Mouse (Mus musculus): ENCODE measurements around the gene Rhag. TPM values are rescaled to one million over a fixed set of nuclear protein-coding genes. Genes with fewer than 3 reads are reported as not detected.

The Rhag gene
- not detected in 2 replicates for polyA plus RNA-seq (2012; rRNA removed)

- no peak within 1 kb of the TSS for H3K4me3 ChIP-seq (replicated peaks; ENCODE audit: insufficient read depth, low read depth, low read length)
- WGBS, result 60% methylated on average over 1 of the region's 1 CpGs
Observed at GRCm38 (mm10) chr17:40810934-40811333, at the start of gene Rhag. Gene Rhag (plus strand): TSS chr17:40811126.

GRCm38 (mm10) chr17:40763662-40764061 lies 47.3 kb upstream of the Rhag start:
- no peak for TF ChIP-seq POLR2A (IDR thresholded peaks at IDR 0.05; ENCODE audit: borderline replicate concordance, insufficient read depth, low read length)
- TF ChIP-seq CTCF (IDR thresholded peaks at IDR 0.05; ENCODE audit: borderline replicate concordance, insufficient read depth, low read depth, low read length), result no peak
- Histone ChIP-seq H3K4me1 (ENCODE audit: control insufficient read depth, insufficient read depth, low read length) (no peaks in the 10 kb centered on the region), H3K4me3 (replicated peaks; ENCODE audit: insufficient read depth, low read depth, low read length) (no peak overlapping the region), H3K27me3 (ENCODE audit: control insufficient read depth, insufficient read depth, low read length) (no peaks in the 10 kb centered on the region), H3K27ac (ENCODE audit: insufficient read depth, low read length) (no peak overlapping the region)
- WGBS, result 80% methylated on average over 4 of the region's 4 CpGs
- DNase-seq, result no peak

More at GRCm38 (mm10) chr17:40810934-40811333, at the start of gene Rhag:
- TF ChIP-seq CTCF (IDR thresholded peaks at IDR 0.05; ENCODE audit: borderline replicate concordance, insufficient read depth, low read depth, low read length), result no peak
- no peak for TF ChIP-seq POLR2A (IDR thresholded peaks at IDR 0.05; ENCODE audit: borderline replicate concordance, insufficient read depth, low read length)
- H3K27ac ChIP-seq (ENCODE audit: insufficient read depth, low read length), result no peak within 1 kb of the TSS
- DNase-seq, result no peak
- H3K27me3 ChIP-seq (ENCODE audit: control insufficient read depth, insufficient read depth, low read length), result no peaks in the 10 kb centered on the region
- no peaks in the 10 kb centered on the region for H3K4me1 ChIP-seq (ENCODE audit: control insufficient read depth, insufficient read depth, low read length)

- H3K4me3 ChIP-seq (replicated peaks; ENCODE audit: insufficient read depth, low read depth, low read length), result no peak overlapping the region
- no peak overlapping the region for H3K27ac ChIP-seq (ENCODE audit: insufficient read depth, low read length)
- no peak for DNase-seq
- no peaks in the 10 kb centered on the region for H3K27me3 ChIP-seq (ENCODE audit: control insufficient read depth, insufficient read depth, low read length)
- TF ChIP-seq POLR2A (IDR thresholded peaks at IDR 0.05; ENCODE audit: borderline replicate concordance, insufficient read depth, low read length) (no peak), CTCF (IDR thresholded peaks at IDR 0.05; ENCODE audit: borderline replicate concordance, insufficient read depth, low read depth, low read length) (no peak)
- no peaks in the 10 kb centered on the region for H3K4me1 ChIP-seq (ENCODE audit: control insufficient read depth, insufficient read depth, low read length)
- WGBS, result 83% methylated on average over 1 of the region's 1 CpGs
Observed at GRCm38 (mm10) chr17:40767120-40767519, 43.8 kb upstream of the Rhag start.

- no peak overlapping the region for H3K27ac ChIP-seq (ENCODE audit: insufficient read depth, low read length)
- H3K4me3 ChIP-seq (replicated peaks; ENCODE audit: insufficient read depth, low read depth, low read length), result no peak overlapping the region
- TF ChIP-seq CTCF (IDR thresholded peaks at IDR 0.05; ENCODE audit: borderline replicate concordance, insufficient read depth, low read depth, low read length), result no peak
- TF ChIP-seq POLR2A (IDR thresholded peaks at IDR 0.05; ENCODE audit: borderline replicate concordance, insufficient read depth, low read length), result no peak
- H3K4me1 ChIP-seq (ENCODE audit: control insufficient read depth, insufficient read depth, low read length), result no peaks in the 10 kb centered on the region
- DNase-seq, result no peak
- H3K27me3 ChIP-seq (ENCODE audit: control insufficient read depth, insufficient read depth, low read length), result no peaks in the 10 kb centered on the region
Observed at GRCm38 (mm10) chr17:40789877-40790276, 21.0 kb upstream of the Rhag start.

GRCm38 (mm10) chr17:40793921-40794854 lies 16.7 kb upstream of the Rhag start:
- WGBS, result 62% methylated on average over 20 of the region's 20 CpGs

GRCm38 (mm10) chr17:40802707-40803340 lies 8.1 kb upstream of the Rhag start:
- 85% methylated on average over 3 of the region's 3 CpGs for WGBS
- TF ChIP-seq CTCF (IDR thresholded peaks at IDR 0.05; ENCODE audit: borderline replicate concordance, insufficient read depth, low read depth, low read length), result no peak
- no peak for TF ChIP-seq POLR2A (IDR thresholded peaks at IDR 0.05; ENCODE audit: borderline replicate concordance, insufficient read depth, low read length)
- Histone ChIP-seq H3K27ac (ENCODE audit: insufficient read depth, low read length) (no peak overlapping the region), H3K4me1 (ENCODE audit: control insufficient read depth, insufficient read depth, low read length) (no peaks in the 10 kb centered on the region), H3K27me3 (ENCODE audit: control insufficient read depth, insufficient read depth, low read length) (no peaks in the 10 kb centered on the region), H3K4me3 (replicated peaks; ENCODE audit: insufficient read depth, low read depth, low read length) (no peak overlapping the region)
- no peak for DNase-seq

More at GRCm38 (mm10) chr17:40793921-40794854, 16.7 kb upstream of the Rhag start:
- no peaks in the 10 kb centered on the region for H3K4me1 ChIP-seq (ENCODE audit: control insufficient read depth, insufficient read depth, low read length)
- H3K27ac ChIP-seq (ENCODE audit: insufficient read depth, low read length), result no peak overlapping the region
- no peak for DNase-seq
- no peak overlapping the region for H3K4me3 ChIP-seq (replicated peaks; ENCODE audit: insufficient read depth, low read depth, low read length)
- no peaks in the 10 kb centered on the region for H3K27me3 ChIP-seq (ENCODE audit: control insufficient read depth, insufficient read depth, low read length)
- TF ChIP-seq CTCF (IDR thresholded peaks at IDR 0.05; ENCODE audit: borderline replicate concordance, insufficient read depth, low read depth, low read length), result no peak
- no peak for TF ChIP-seq POLR2A (IDR thresholded peaks at IDR 0.05; ENCODE audit: borderline replicate concordance, insufficient read depth, low read length)

GRCm38 (mm10) chr17:40806550-40806949 lies 4.4 kb upstream of the Rhag start:
- 75% methylated on average over 3 of the region's 3 CpGs for WGBS
- H3K4me3 ChIP-seq (replicated peaks; ENCODE audit: insufficient read depth, low read depth, low read length), result no peak overlapping the region

More at GRCm38 (mm10) chr17:40806550-40806949, 4.4 kb upstream of the Rhag start:
- no peak for TF ChIP-seq POLR2A (IDR thresholded peaks at IDR 0.05; ENCODE audit: borderline replicate concordance, insufficient read depth, low read length)
- no peak for TF ChIP-seq CTCF (IDR thresholded peaks at IDR 0.05; ENCODE audit: borderline replicate concordance, insufficient read depth, low read depth, low read length)
- Histone ChIP-seq H3K27me3 (ENCODE audit: control insufficient read depth, insufficient read depth, low read length) (no peaks in the 10 kb centered on the region), H3K27ac (ENCODE audit: insufficient read depth, low read length) (no peak overlapping the region), H3K4me1 (ENCODE audit: control insufficient read depth, insufficient read depth, low read length) (no peaks in the 10 kb centered on the region)
- no peak for DNase-seq
